Mouse (Mus musculus): ENCODE data around the gene Olfr338.
"Not testable (repeated sequence)": the region's sequence is repeated elsewhere in the genome, so short reads cannot be mapped to it uniquely, and the experiment has no call there.

The Olfr338 gene

GRCm38 (mm10) chr2:36373219-36373618 is at the start of gene Olfr338:
TSS of gene Olfr338 (plus strand) at chr2:36373519.
- DNase-seq (ENCODE audit: extremely low read depth, low read depth, low spot score): no peak

- DNase-seq (ENCODE audit: extremely low read depth, low read depth, low spot score): not testable (repeated sequence)
Observed at GRCm38 (mm10) chr2:36415174-36415573, 41.9 kb downstream of the Olfr338 start.

GRCm38 (mm10) chr2:36415591-36415990 is 42.3 kb downstream of the Olfr338 start:
- DNase-seq (ENCODE audit: extremely low read depth, low read depth, low spot score): not testable (repeated sequence)

- no peak for DNase-seq (ENCODE audit: extremely low read depth, low read depth, low spot score)
Observed at GRCm38 (mm10) chr2:36418647-36419046, 45.3 kb downstream of the Olfr338 start, which contains the start of gene Olfr339. TSS of gene Olfr339 (plus strand) at chr2:36418947.

Data from fat pad, adult 2 months (tissue).